Mouse (Mus musculus): ENCODE measurements around the gene Cdh4.

Gene Cdh4

DNA sequence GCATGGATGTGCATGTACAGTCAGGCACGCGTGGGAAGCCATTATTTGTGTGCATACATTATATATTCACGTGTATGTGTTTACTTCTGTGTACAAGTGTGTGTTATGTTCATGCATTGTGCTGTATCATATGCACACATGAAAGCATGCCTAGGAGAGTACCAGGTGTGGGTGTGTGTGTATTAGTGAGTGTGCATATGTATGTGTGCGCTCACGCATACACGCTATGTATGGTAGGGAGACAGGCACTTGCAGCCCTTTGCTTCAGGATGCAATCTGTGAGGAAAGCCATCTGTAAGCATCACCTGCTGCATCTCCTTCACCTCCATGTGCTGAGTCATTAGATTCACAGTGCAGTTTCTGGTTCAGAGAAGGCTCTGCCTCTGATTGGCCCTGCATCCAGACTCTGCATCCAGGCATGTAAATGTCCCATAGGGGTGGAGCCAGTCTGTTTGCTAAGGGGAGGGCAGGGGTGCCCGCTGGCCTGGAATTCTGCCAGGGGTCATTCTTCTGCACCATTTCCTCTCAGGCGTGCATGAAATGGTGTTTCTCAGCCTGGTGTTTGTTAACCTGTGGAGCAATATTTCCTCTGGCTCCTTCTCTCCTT, 25.7 kb downstream of the Cdh4 start:
- no peak for DNase-seq (ENCODE audit: low read depth)

DNA sequence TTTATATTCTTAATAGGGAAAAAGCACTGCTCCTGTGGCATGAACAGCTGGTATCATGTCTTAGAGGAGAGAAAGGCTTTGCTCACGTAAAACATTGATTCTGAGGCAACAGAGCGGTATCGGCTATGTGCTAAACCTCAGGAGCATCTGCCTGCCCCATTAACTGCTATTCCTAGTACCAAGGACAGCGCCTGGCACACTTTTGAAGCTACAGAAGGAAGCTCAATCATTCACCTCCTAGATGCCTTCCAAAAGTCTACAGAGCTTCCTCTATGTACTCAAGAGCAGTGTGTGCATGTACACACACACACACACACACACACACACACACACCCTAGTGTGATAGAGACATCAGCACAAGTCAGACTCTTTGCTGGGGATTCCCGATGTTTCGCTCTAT, 34.4 kb downstream of the Cdh4 start:
- no peak for DNase-seq (ENCODE audit: low read depth)

DNA sequence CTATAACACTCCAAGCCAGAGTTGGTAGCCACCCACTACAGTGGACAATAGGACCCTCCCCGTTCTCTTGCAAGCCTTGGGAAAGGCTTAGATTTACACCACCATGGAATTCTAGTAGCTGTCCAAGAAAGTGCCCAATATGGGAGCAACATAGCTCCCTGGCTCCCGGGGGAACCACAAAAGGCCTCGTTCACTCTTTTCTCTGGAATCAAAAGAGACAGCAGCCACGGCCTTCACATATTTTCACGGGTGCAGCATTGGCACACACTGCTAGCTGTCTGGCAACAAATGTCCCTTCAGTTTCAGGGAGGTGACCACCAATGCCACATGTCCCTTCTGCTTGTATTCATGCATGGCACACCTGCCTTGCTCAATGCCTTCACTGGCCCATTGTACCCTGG, 38.6 kb downstream of the Cdh4 start:
- no peak for DNase-seq (ENCODE audit: low read depth)

DNA sequence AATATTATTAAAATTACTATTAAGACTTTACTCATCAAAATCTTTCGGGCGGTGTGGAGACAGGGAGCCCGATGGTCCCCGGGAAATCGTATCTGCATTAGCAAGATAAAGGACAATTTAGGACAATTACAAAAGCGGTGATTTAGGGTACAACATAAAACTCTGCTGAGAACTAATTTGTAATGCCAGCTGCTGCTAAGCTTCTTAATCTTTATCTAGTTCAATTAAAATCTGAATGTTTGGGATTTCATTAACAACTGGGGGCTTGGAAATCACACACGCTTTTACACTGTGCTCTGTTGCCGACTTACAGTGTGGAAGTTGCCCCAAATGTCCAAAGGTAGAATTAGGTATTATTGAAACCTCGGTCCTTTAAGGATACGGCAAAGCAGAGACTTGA, 39.1 kb downstream of the Cdh4 start:
- DNase-seq (ENCODE audit: low read depth): no peak

DNA sequence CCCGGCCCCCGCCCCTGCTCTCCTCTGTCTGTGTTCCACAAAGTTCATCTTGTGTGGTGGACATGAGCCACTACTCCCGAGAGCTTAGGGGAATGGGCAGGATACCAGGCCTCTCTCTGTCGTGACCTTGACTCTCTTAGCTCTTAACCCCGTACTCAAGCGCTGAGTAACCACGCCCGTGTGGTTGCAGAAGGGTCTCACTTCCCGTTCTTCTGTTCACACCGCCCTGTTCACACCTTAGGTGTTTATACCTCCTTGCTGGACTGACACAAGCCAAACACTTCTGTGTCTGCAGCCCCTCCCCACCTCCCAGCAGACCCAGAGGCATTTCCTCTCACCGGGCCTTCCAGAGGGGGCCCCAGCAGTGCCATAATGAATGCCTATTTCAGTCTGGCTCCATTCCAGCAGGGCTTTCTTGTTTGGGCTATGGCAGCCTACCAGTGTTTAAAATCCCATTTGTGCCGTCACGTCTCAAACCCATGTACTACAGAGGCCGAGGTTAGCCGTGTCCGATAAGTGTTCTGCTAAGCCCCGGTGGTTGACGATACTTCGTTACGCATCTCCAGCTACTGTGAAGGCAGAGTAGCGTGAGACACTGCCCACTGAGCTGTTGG, 46.4 kb downstream of the Cdh4 start:
- no peak for DNase-seq (ENCODE audit: low read depth)

DNA sequence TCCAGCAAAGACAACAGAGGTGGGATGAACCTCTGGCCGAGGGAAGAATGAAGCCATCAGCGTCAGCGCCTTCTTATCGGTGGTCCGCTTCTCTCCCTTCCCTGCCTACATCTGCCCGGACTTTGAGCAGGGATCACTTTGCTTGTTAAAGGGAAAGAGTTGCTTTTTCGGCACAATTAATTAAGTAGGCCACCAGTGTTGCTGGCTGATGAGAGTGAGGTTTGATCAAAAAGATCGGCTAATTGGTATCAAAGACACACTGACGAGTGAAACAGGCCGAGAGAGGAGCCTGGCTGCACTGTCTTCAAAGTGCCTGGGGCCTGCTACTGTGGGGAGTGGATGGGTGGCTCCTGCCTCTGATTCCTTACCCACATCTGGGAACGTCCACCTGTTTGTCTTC, 49.7 kb downstream of the Cdh4 start:
- no peak for DNase-seq (ENCODE audit: low read depth)

DNA sequence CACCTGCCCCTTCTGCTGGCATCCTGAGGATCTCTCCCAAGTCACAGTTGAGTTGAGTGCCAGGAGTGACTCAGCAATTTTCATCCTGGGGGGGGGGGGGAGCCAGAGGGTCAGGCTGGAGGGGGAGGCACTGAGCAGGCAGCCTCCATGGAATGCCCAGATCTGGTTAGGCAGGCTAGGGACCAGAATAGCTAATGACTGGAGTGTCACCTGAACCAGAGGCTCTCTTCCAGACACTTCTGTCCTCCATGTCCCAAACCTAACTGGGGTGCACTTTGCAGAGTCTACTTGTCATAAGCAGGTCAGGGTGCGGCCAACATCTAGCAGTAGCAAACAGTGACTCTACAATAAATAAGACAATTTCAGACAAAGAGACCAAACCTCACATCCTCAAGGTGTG, 52.0 kb downstream of the Cdh4 start:
- DNase-seq (ENCODE audit: low read depth): no peak

DNA sequence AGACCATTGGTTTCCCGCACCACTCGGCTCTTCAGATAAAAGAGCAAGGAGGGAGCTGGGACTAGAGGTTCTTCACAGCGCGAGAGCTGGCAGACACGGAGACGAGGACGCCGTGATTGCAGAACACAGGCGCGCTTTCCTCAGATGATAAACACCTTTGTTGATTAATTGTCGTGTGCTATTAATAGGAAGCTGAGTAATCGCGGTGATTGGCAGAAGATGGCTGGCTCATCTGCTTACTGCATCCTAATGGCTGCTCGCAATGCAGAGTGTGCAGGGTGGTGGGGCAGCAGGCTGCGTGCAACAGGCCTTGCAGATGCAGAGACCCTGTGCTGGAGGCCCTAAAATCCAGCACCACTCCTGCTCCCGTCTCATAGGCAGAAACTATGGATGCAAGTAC, 68.2 kb downstream of the Cdh4 start:
- DNase-seq (ENCODE audit: low read depth): no peak

DNA sequence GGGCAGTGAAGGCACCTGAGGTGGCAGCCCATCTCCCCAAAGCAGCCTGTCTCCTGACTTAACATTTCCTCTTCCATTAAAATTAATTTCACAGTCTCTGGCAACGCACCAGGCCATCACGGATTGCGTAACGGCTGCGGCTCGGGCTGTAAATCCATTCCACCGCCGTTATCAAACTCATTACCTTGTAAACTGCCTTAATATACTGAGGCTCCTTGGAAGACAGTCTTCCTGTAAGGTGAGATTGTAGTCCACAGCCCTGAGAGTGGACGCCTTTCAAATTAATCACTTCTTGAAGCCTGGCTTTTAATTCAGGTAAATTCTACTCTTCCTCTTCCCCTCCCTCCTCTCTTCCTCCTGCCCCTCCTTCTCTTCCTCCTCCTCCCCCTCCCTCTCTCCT, 74.3 kb downstream of the Cdh4 start:
- DNase-seq (ENCODE audit: low read depth): no peak

DNA sequence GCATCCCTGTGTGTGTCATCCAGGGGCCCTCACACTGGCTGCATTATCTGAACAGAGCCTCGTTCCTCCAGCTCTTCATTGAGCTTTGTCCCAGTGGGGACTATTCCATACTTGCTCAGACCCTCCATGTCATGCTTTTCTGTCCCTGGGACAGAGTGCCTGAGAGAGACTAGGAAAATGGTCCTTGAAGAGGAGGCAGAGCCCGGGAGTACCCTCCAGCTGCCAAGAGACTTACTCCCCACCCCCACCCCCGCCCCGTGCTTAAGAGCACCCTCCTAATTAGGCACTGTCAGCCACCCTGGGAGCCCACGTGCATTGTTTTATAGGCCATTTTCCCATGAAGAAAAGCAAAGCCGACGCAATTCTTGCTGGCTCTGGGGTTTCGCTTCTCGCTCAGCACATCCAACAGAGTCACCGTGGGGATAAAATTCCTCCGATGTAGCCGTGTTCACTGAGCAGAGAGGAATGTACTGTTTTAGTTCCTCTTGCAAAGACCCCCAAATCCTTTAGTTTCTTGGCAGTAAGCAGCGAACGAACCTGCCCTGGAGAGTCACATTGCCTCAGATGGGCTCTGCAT, 76.3 kb downstream of the Cdh4 start:
- no peak for DNase-seq (ENCODE audit: low read depth)

DNA sequence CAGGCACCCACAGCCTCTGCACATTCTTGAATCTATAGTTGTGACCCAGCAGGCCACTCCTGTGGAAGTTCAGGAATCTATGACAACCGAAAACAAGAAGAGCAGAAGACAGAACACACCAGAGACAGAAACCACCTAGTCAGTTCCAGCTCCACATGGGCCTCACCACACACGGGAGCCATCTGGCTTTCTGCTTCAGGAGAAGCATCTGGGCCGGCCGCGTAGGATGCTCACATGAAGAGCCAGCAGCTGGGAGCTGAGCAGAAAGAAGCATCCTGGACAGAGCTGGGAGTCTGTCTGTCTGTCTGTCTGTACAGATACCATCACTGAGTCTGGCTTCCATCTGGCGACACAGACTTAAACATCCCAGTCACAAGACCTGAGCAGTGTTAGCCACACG, 76.9 kb downstream of the Cdh4 start:
- no peak for DNase-seq (ENCODE audit: low read depth)

DNA sequence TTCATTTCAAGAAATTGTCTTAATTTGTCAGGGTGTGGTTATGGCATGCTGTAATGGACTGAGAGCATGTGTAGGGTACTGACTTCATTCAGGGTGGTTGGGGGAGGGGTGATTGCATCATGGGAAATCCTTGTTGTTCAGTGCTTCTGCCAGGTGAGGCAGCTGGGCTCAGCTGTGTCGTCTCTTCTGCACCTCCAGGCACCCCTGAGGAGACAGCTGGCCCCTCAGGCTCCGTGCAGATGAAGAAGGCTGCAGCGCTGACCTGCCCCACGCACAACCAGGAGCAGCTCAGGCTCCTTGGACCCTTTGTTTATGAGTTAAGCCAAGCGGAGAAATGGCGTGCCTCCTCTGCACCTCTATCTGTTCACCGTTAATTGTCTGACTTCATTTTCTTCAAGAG, 77.7 kb downstream of the Cdh4 start:
- DNase-seq (ENCODE audit: low read depth): no peak

DNA sequence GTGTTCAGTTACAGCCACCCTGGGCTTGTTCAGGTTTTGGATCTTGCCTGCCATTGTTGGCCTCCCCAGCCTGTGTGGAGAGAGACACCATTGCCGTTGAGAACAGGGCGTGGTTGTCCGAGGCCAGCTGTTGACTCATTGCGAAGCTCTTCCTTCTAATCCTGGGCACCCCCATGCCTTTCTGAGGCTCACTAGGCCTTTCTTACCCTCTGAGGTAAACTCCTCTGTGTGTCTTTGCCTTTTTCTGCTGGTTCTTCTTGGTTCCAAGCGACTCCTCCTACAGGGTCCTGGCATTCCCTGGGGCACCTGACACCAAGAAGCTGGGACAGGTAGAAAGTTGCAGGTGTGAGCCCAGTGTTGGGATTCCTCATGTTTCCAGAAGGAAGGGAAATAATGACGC, 78.7 kb downstream of the Cdh4 start:
- DNase-seq (ENCODE audit: low read depth): no peak

DNA sequence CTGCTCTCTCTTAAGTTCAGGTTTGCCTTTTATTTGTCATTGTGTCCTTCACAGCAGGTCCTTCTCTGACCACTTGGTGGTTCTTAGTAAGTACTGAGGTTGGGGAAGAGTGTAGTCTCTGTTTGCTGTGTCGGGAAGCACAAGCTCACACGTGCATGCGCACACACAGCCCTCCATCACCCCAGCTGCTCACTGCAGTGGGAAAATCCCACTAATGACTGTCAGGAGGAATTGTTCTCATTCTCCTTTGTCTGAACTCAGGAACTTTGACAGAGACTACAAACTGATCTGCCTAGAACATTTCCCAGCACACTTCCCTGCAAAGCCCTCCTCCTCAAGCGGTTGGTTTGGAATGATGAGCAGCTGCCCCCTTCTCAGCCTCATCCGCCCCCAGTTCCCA, 79.2 kb downstream of the Cdh4 start:
- no peak for DNase-seq (ENCODE audit: low read depth)

DNA sequence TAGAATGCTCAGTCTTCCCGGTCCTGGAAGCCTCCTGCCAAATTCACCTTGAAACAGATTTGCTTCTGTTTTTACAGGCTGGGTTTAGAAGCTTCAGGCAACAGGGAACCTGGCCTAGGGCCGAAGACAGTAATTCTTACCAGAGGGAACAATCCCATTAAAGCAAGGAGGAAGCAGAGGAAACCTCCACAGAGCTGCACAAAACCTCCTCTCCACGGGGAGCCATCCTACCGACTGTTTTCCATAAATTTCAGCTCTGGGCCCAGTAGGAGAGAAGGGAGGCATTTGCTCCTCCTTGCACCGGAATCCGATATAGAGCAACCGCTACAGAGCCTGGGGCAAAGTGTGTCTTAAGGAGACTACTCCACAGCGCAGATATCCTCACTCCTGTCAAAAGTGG, 79.9 kb downstream of the Cdh4 start:
- no peak for DNase-seq (ENCODE audit: low read depth)

DNA sequence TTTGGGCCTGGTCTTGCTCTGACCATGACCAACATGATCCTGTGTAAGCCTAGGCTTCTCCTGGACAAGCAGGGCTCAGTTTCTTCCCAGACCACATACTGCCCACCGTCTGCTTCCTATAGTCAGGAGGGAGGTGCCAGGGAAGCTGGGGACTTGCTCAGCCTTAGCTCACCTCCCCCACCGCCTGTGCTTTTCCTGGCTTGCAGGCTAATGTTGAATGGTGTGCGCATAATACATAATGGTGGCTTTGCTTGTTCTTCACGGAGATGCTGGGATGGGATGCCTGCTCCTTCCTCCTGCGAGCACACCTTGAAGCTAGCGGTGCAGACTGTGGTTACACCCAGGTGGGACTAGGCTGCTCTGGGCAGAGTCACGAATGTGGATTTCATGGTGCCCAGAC, 84.7 kb downstream of the Cdh4 start:
- DNase-seq (ENCODE audit: low read depth): no peak

DNA sequence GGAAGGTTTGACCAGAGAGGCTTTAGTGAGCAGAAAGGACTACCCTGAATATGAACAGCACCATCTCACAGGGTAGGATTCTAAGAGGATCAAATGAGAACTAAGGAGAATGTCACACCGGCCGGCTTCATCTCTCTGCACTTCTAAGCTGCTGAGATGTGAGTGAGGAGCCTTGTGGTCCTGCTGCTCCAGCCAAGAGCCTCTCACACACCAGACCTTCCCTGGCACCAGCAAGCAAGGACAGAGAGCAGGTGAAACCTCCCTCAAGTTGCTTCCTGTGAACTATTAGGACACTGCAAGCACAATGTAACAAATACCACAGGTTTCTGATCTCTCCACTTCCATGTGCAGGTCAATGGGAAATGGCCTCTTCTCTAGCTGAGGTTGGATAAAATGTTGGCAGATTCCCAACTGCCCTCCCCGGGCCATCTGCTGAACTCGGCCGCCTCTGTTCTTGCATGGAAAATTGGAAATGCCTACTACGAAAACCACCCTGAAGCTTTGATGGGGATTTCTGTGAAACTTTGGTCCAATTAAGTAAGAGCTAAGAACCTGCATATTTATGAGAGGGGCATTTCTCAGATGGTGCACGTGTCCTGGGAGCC, 88.3 kb downstream of the Cdh4 start:
- no peak for DNase-seq (ENCODE audit: low read depth)

DNA sequence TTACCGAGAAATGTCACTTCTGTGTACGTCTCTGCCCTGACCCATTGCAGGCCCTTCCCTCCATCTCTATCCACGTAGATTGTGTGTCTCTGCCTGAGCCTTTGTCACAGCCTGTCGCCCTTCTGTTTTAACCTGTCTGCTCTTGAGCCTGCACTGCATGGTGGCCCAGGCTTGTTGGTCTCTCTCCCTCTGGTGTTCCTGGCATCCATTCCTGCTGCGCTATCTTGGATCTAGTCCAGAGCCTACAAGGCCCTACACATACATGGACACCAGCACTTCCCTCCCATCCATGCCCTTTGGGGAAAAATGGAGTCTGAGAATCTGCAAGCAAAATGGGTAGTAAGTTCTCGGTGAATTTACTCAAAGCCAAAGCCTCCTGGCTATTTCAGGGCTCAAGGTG, 91.0 kb downstream of the Cdh4 start:
- no peak for DNase-seq (ENCODE audit: low read depth)

DNA sequence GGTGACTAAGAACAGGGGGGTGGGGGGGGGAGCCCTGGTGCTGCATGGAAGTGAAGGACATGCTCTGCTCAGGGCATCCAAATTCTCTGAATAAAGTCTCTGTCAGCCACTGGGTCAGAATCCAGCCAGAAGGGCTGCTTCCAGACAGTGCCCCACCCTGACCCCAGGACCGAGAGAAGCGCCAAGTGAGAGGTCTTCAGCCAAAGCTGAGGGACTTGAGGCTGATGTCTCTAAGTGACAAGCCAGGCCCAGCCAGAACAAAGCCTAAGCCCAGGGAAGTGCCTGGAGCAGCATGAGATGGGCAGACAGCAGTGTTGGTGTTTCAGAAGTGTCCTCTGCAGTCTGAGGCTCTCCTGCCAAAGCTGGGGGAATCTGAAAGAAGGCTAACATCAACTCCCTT, 91.7 kb downstream of the Cdh4 start:
- no peak for DNase-seq (ENCODE audit: low read depth)

DNA sequence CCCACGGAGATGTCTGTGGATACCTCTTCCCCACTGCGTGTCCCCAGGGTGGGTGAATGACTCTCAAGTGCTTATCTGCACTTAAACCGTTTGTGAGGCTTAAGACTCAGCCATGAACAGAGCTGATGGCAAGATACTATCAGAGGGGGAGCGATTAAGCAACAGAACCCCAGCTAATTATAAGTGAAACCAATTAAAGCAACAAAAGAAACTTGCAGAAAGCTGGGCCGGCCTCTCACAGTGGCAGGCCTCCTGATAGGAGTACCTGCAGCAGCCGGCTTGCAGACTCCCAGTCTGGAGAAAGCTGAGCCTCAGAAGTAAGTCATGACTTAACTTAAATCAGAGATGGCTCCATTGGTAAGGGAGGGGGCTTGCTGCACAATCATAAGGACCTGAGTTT, 93.0 kb downstream of the Cdh4 start:
- no peak for DNase-seq (ENCODE audit: low read depth)

DNA sequence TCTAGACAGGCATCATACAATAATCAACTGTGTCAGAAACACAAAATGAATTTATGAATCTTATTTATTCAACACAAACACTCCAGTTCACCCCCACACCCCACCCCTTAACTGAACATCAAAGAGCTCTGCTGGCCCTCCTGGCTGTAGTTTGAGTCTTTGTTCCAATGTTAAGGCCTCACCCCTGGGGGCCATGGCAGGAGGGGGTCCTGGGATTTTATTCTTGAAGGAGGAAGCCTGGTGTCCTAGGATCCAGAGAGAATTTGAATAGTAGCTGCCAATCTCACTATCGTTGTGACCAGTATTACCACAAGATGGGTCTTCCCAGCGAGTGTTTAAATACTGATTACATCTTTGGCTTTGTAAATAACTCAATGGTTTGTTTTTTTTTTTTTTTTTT, 94.5 kb downstream of the Cdh4 start:
- no peak for DNase-seq (ENCODE audit: low read depth)

DNA sequence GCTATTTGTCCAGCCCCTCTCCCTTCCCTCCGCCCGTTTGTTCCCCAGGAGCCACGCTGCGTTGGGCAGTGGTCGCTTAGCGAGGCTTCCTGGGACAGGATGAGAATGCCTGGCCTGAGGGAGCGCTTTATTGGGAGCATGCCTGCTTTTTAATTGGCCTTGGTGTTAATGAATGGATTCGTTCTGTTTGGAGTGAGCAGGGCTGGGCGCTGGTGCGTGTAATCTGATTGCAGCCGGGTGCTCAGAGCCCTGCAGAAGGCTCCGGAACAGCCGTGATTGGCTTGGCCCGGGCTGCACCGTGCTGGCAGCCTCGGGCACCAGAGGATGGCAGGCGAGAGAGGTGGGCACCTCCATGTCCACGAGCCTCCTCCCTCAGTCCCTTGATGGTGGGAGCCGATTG, 95.2 kb downstream of the Cdh4 start:
- DNase-seq (ENCODE audit: low read depth): no peak

DNA sequence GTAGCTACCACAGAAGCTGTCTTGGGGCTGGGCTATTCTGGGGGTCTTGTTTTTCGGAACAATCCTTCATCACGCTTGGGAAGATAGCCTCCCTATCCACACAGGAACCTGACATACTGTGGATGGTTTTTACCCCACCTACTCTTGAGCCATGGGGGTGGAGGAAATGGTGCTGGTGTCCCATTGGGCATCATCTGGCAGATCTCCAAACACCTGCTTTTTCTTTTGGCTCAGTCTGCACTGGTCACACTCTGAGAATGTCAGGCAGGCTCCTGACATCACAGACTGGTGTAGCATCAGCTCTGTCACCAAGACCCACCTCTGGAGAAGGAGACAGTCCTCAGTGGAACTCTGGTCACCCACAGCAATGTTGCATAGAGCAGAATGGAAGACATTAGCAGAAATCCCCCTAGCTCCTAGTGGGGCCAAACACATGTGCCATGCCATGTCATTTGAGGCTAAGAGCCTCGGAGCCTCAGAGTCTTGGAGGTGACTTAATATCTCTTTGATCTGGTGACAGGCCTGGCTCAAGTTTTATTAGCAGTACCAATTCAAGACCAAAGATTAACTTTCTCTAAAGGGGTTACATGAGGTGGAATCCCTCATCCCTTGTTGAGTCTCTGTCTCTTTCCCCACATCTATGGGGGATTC, 95.7 kb downstream of the Cdh4 start:
- no peak for DNase-seq (ENCODE audit: low read depth)

Data from c-Kit-positive CD71-negative TER-119-negative erythroid progenitor cells, embryonic 14.5 days (primary cell).